Mouse (Mus musculus) thymus, postnatal 36 days (tissue): ENCODE data around the gene Prr5l.

ENCODE experiments used
- DNase-seq, 2 experiments: peaks; one replicate each; pipeline ENCODE4 v3.0.0; 2022; ENCODE audit warnings: mixed read lengths in 2 of 2

Gene Prr5l

DNA sequence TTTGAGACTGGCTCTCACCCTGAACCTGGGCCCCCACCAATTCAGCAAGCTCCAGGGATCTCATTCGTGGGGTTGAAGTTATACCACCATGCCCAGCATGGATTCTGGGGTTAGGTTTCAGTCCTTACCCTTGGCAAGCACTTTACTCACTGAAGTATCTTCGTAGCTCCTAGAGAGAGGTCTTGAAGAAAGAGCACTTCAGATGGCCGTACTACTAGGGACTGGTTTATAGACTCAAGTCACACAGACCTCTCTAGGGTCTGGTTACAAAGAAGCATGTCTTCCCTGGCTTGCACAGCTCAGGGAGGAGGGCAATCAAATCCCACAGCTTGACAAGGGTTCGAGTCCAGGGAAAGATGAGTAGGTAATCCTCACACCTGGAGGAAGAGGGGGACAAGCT, 161.0 kb downstream of the Prr5l start:
- no peak for DNase-seq

DNA sequence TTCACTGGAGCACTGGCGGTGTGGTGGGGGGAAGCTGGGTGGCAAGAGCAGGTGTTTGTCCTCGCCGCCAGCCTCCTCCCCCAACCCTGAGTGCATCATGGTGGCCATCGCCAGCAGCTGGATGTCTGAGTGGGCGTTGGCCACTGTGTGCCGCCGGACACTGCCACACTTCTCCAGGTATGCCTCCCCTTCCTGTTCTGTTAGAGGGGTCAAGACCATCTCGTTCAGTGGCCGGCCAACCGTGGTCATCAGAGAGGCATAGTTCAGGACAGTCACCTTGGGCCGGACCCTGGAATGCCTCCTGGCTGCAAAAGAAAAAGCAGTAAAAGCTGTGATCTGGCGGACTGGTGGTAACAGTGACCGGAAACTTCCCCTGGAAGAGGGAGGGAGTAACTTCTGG, 165.7 kb downstream of the Prr5l start:
- no peak for DNase-seq

DNA sequence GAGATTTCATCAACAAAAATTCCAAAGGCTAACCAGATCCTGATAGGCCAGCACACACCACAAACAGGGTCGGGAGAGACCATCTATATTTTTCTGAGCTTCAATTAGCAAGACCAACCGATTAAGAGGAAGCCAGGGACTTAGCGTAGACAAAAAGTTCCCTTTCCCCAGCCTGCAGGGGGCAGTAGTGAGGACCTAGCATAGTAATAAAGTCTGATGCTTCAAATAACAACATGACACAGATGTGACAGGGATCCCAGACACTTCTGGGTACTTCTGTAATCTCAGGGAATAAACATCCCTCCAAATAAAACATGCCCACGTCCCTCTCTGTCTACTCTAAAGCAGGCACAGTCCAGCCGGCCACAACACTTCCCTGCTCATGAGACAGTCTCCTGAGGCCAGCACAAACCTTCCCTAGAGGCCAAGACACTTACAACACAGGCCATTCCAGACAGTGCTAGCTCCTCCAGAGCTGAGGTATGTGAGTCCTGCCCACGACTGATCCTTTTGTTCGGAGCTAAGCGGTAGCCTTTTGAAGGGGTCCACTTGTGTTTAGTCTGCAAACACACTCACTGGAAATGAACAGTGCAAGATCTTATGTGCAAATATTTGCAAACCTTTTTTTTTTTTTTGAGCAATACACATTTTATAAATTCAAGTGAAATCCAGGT, 167.0 kb downstream of the Prr5l start:
- peak; percentile 39 to 52 for DNase-seq

DNA sequence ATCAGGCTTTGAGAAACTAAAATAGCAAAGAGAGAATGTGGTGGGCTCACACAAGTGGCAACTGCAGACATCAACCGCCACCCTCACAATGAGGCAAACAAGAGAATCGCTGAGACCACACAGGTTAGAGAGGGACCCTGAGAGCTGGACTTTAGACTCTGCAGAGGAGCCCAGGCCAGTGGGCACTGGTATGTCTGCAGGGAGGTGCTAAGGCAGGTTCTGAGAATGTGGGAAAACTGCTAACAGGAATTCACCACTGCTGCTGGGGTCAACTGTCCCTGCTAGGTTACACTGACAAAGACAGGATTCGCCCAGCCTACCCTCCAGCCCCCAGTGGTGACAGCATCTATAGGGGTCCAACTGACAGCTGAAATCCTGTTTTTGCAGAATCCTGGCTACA, 171.2 kb downstream of the Prr5l start:
- no peak for DNase-seq

DNA sequence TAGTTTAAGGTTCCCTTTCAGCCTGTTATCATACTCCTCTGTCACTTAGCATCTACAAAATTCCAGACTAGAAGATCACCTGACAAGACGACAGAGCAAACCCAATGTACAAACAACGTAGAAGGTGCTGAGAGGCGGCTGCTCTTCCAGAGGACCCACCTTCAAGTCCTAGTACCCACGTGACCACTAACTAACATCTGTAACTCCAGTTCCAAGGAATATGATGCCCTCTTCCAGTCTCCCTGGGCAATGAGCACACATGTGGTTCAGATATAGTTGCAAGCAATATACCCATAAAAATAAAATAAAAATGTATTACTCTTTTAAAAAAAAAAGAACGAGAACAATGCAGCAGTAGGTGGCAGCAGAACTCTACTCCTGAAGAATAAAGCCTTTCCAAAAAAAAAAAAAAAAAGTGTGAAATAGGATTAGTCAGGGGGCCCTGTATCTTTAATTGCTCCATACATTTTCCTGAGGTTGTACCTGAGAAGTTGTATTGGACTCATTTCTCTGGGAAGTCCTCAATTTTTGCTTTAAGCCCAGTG, 176.8 kb downstream of the Prr5l start:
- DNase-seq: no peak

DNA sequence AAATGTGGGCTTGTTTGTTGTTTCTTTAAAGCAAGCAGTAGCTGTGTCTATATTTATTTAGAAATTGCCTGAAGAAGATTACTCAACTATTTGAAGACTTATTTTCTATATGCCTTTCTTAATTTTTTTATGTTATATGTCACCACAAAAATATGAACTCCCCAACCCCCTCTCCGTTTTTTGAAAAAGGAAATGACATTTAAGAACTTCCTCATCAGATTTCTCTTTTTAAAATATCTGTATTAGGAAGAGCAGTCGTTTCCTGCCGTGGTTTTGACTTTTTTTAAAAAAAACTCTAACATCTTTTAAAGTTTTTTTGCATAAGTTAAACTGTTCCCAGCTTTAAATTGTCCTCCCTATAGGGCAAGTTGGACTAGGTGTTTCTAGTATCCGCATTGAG, 183.5 kb downstream of the Prr5l start:
- DNase-seq: no peak

DNA sequence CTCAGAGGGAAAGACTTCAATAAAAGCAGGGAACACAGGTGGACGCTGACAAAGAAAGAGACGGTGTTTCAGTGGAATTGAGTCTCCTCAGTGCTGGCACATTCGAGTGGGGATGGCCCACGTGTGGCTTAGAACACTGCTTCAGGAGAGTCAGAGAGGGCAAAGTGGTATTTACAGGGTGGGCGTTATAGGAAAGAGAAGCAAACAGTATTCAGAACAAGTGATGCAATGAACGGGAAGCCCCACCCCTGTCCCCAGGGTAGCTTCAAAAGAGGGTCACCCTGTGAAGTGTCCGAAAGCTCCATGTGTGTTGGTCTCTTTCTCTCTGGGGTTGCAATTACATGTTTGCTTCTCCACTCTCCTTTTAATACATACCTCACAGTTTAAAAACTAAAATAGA, 187.2 kb downstream of the Prr5l start:
- DNase-seq: no peak

DNA sequence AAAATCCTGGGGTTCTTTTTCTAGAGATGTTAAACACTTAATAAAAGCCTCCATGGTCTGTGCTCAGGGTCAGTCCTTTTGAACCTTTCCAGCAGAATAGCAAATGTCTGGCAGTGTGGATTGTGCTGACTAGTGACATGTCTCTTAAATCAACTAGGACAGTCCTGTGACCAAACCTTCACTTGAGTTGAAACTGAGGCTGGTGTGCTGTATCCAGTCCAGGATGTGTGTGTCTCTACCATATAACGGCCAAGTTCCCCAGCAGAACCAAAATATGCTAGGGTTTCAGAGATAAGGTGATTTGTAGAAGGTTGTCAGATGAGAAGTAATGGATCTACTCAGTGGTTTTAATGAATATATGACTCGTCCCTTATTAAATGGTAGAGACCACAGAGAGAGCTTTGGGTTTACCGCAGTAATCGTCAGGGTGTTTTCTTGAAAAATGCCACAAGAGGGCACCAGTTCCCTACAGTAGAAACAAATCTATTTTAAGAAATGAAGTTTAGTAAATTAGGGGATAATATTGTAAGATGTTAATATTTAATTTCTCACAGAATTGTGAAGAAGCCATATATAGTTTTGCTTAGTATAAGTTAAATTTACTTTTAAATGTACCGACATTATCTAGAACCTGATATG, 189.1 kb downstream of the Prr5l start:
- DNase-seq: no peak

DNA sequence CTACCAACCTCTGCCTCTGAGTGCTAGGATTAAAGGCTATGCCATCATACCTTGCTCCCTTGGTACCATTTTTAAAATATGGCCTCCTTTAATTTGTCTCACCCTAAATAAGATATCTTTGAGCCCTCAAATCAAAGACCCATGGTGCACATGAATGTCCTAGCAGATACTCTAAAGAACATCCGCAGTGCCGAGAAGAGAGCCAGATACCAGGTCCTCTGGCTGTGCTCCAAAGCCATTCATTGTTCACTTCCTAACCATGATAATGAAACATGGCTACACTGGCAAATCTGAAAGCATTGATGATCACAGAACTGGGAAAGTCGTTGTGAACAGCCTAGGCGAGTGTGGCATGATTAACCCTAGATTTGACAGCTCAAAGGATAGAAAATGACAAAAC, 189.8 kb downstream of the Prr5l start:
- no peak for DNase-seq

DNA sequence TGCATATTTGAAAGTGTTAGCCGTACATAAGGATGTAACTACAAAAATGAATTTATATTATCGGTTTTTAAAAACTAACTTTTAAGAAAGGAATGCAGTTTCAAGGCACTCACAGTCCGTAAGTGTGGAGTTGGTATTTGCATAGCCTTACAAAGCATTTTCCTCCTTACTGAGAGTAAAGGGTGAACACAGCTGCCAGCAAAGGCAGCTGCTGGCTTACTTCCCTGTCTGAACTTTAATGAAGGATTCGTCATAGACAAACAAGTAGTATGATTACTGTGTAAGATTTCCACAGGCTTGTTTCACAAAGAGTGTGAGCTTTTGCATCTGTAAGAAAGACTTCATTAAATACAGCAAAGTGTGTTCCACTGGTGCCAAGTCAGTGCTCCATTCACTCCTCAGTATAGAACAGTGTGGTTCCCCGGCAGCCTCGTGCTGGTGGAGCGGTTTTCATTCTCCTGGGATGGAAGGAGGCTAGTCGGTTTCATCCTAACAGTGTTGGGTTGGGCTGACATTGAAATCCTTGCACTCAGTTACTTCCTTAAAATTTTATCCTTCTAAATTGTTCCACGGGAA, 192.5 kb downstream of the Prr5l start:
- DNase-seq: no peak

DNA sequence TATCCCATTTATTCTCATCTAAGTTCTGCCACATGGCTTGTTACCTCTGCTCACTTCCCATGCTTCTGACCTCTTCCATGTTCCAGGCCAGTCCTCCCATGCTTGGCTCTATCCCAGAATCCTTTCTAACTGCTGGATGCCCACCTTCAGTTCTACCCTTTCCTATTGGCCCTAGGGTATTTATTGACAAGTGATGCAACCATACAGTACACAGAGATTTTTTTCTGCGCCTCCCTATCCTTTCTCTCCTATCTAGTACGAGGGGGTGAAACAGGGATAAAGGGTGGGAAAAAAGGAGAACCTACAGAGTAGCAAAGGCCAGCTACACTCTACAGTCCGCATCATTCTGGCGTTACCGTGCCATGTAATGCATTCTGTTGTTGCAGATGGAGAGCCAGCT, 194.8 kb downstream of the Prr5l start:
- DNase-seq: no peak

DNA sequence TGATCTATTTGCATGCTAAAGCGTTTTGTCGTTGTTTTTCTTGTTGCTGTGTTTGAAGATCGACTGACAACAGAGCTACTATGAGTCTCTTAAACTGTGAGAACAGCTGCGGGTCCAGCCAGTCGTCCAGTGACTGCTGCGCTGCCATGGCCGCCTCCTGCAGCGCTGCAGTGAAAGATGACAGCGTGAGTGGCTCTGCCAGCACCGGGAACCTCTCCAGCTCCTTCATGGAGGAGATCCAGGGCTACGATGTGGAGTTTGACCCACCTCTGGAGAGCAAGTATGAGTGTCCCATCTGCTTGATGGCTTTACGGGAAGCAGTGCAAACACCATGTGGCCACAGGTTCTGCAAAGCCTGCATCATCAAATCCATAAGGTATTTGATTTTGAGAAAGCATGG, 198.4 kb downstream of the Prr5l start:
- DNase-seq: no peak

DNA sequence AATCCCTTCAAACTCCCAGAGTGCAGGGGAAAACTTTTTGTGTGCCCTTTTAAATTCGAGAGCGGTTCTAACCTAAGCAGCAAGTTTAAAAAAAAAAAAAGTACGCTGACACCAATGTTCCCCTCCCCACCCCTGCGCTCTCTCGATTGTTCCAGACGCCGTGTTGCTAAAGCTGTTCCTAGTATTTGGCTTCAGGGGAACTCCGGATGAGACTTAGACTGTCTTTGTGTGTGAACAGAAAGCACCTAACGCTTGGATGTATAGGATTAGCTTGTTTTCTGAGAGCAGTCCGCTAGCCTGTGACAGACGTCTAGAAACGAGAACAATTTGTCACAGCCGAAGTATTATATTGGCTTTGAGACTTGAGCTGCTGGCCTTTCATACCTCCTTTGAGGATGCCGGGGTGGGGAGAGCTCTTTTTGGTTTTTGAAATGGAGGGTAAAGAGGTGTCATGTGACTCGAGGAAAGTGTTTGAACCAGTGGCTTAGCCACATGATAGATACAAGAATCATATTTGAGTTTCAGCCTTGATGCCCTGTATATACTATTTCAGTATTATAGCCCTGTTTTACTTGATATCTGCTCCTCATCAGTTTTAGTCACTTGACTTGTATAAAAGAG, 203.6 kb downstream of the Prr5l start:
- peak; percentile 13 to 14 for DNase-seq

DNA sequence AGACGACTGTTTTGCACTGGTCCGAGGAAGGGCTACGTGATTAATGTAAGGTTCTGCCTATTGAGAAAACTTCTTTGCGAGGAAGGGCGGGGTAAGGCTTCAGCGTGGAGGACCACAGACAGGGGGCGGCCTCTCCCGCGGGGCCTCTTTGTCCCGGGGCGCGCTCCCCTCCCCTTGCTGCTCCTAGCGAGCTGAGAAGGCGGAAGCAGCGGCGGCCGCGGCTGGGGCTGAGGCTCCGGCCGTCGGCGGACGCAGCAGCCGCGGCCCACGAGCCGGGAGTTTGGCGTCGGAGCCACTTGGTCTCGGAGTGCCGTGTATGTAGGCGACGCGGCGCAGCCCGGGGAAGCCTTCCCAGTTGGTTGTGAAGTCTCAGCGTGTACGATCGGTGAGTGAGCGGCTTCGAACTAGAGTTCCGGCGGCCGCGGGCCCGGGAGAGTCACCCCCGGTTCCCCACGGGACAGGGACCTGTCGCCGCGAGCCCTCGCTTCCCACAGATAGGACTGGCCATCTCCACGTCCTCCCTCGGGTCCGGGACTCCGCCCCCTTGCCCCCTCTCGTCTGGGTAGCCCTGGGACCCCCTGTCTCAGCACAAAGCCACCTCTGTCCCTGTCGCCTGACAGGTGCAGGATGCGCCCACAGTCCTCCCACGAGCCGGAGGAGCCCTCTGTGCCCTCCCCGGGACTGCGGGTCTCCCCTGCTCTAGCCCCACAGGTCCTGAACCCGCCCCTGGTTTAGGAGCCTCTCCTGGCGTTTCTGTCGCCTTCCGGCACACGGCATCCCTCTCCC, 204.4 kb downstream of the Prr5l start, which contains the start of gene Traf6:
Traf6 (plus strand) TSS at position 194 of the 786 bp plus-strand sequence.
- DNase-seq: peak; percentile 88 to 89

DNA sequence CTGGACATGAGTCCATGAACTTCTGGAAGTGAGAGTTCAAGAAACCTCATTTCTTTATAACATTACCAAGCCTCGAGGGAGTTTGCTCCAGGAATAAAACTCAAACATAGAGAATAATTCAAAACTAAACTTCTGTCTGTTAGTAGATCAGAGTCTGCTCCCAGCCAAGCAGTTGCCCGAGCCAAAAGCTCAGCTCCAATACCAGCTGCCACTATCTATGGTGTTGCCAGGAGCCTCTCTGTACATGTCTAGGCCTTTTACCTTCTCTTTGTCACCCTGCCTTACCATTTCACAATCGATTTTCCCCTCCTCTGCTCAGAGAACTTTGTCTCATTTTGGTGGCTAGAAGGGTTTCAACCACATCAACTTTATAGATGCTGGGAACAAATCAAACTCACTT, 209.3 kb downstream of the Prr5l start:
- no peak for DNase-seq

DNA sequence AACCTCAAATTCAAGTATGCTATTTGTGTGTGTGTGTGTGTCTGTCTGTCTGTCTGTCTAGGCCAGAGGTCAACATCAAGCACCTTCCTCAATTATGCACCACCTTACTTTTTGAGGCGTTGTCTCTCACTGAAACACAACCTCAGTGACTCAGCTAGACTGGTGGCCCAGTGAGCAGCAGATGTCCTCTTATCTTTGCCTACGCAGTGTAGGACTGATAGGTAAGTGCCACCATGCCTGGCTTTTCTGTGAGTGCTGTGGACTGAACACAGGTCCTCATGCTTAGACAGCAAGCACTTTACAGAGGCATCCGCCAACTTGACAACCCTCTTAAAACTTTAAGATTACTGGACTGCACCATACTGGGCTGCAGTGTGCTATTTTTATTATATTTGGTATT, 214.1 kb downstream of the Prr5l start:
- DNase-seq: no peak

DNA sequence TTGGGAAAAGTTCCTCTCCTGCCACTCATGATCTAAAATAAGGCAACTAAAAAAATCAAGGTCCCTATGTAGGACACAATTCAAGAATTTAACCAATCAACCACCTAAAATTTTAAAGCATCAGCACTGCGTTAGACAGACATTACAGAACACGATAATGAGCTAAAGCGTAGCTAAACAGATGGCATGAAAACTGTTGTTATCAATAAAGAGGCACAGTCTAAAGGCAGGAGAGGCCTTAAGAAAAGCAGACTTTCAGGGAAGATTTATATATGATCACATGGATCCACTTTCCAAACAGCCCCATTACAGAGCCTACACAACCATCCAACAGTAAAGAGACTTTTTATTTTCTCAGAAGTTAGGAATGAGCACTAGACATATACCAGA, 217.1 kb downstream of the Prr5l start:
- DNase-seq: no peak

DNA sequence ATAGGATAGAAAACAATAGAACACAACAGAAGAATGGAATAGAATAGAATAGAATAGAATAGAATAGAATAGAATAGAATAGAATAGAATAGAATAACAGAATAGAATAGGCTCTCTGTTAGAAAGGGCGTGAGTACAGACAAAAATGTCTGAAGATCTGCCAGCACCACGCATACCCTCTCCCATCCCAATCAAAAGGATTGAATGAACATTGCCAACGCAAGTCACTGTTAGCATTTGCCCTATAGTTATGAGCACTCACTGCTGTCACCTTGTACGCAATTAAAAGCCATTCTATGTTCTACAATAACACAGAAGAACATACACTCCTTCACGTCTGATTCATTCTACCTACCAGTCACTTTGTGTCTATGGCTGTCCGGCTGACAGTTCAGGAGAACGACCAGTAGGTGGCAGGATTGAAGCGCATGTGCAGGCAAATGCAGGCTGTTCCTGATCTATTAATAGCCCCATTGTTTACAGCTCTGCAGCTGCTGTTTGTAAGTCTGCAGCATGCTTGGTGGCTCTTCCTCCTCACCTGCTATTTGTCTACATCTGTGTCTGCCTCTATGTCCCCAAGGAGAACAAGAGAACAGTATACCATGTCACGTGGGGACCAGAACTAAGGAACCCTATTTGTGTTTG, 217.6 kb downstream of the Prr5l start:
- DNase-seq: peak; percentile 70 to 73
